Mouse (Mus musculus) cerebellum, adult 2 months (tissue): ENCODE measurements around the gene Acacb. TPM values are rescaled to one million over a fixed set of nuclear protein-coding genes. Genes with fewer than 3 reads are reported as not detected.

Experiments used
- DNase-seq, 2 experiments: peaks; one replicate each; pipeline ENCODE4 v3.0.0; 2021
- H3K27ac ChIP-seq: fragments of 200-500 bp; 2 replicates; pipeline ENCODE4 v1.5.1; 2012; ENCODE audit warnings: low read length, control low read depth, inconsistent platforms; ENCODE audit not compliant: insufficient read depth
- H3K27me3 ChIP-seq: fragments of 200-500 bp; 2 replicates; pipeline ENCODE4 v1.6.1; 2012; ENCODE audit warnings: inconsistent platforms, mild to moderate bottlenecking, low read length, moderate library complexity; ENCODE audit not compliant: control insufficient read depth, insufficient read depth
- H3K4me1 ChIP-seq: fragments of 200-500 bp; 2 replicates; pipeline ENCODE4 v1.6.1; 2011; ENCODE audit warnings: low read length; ENCODE audit not compliant: control insufficient read depth, insufficient read depth
- H3K4me3 ChIP-seq: fragments of 200-500 bp; replicated peaks from 2 replicates; pipeline ENCODE3; 2011; ENCODE audit warnings: mild to moderate bottlenecking, low read depth, low read length, control low read depth; ENCODE audit not compliant: insufficient read depth
- CTCF ChIP-seq: fragments of 200-500 bp; IDR thresholded peaks from 2 replicates; pipeline ENCODE4 v1.5.1; 2011; ENCODE audit warnings: low read depth, mild to moderate bottlenecking, control low read depth, low read length, moderate library complexity, borderline replicate concordance; ENCODE audit not compliant: insufficient read depth
- POLR2A ChIP-seq: fragments of 200-500 bp; IDR thresholded peaks from 2 replicates; pipeline ENCODE4 v1.6.1; 2011; ENCODE audit warnings: low read length, control low read depth, borderline replicate concordance; ENCODE audit not compliant: insufficient read depth
- WGBS: fragments of 180-500 bp; shearing (Covaris S2); methylation state at CpG from one replicate; pipeline ENCODE4 v1.1.7; 2018; 5-methylcytosine and 5-hydroxymethylcytosine counted together
- polyA plus RNA-seq: library from polyadenylated mRNA; depleted of rRNA; stranded (reverse); fragments of >200 nt; gene quantifications from 2 replicates; pipeline ENCODE4 v1.2.3, GENCODE M21; 2012

Acacb gene
- polyA plus RNA-seq, 1 experiment: 4.6 TPM

DNA sequence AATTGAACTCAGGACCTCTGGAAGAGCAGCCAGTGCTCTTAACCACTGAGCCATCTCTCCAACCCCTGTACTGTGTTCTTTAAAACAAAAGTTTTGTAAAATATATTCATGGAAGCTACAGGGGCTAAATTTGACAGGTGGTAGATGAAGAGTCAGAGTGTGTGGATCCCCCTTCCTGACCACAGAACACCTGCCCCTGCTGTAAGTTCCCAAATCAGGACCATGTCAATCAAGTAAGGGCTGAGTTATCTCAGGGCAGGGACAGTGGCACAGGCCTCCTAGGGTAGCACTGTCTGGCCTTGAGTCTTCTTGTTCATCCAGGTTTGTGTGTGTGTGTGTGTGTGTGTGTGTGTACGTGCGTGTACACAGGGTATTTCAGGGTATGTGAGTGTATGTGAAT, 37.2 kb downstream of the Acacb start:
- Histone ChIP-seq H3K27me3 (no peaks in the 10 kb centered on the region), H3K4me3 (no peak overlapping the region), H3K4me1 (no peaks in the 10 kb centered on the region), H3K27ac (no peak overlapping the region)
- 91% methylated on average over 2 of the region's 2 CpGs for WGBS
- TF ChIP-seq POLR2A (no peak), CTCF (no peak)
- DNase-seq: no peak

GRCm38 (mm10) chr5:114187108-114187507, 40.8 kb downstream of the Acacb start:
- TF ChIP-seq POLR2A: no peak
- no peak for TF ChIP-seq CTCF
- no peaks in the 10 kb centered on the region for H3K27me3 ChIP-seq
- WGBS: 74% methylated on average over 2 of the region's 2 CpGs
- no peak for DNase-seq
- no peaks in the 10 kb centered on the region for H3K4me1 ChIP-seq
- no peak overlapping the region for H3K4me3 ChIP-seq
- no peak overlapping the region for H3K27ac ChIP-seq

- Histone ChIP-seq H3K4me1 (no peaks in the 10 kb centered on the region), H3K4me3 (no peak overlapping the region), H3K27me3 (no peaks in the 10 kb centered on the region), H3K27ac (no peak overlapping the region)
- WGBS: 65% methylated on average over 12 of the region's 12 CpGs
- DNase-seq: no peak
- TF ChIP-seq CTCF (no peak), POLR2A (no peak)
These were observed 42.6 kb downstream of the Acacb start for GRCm38 (mm10) chr5:114188900-114189464.

GRCm38 (mm10) chr5:114194161-114194560, 47.8 kb downstream of the Acacb start:
- no peak overlapping the region for H3K27ac ChIP-seq
- no peaks in the 10 kb centered on the region for H3K4me1 ChIP-seq
- TF ChIP-seq CTCF: no peak
- no peak for TF ChIP-seq POLR2A
- H3K27me3 ChIP-seq: no peaks in the 10 kb centered on the region
- H3K4me3 ChIP-seq: no peak overlapping the region
- WGBS: 86% methylated on average over 11 of the region's 11 CpGs
- DNase-seq: no peak

DNA sequence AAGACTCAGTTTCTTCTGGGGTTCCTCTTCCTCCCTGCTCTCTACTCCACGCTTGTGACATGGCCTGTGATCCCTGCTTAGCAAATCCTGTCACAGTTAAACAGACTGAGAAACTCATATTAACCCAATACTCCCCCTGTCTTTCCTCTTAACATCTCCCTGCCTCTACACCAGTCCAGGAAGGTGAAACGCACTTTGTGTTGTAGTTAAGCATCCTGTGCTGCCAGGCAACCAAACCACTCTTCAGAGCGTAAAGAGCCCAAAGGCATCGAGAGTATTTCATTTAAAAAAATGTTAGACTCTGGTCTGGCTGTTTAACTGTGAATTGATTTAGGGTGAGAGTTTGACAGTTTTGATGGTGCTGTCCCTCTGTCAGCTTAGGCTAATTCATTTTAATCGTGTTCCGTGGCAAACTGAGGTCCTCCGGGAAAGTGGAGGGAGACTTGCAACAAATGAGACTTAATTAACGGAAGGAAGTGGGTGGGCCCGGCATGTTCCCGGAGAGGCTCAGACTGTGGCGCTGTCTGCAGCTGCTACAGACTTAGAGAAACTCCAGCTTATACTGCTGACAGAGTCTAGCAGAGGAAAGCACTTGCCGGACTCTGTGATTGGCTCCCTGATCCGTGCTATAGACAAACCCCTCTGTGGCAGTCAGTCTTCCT, 52.9 kb downstream of the Acacb start:
- no peak for DNase-seq
- 40% methylated on average over 13 of the region's 13 CpGs for WGBS
- no peaks in the 10 kb centered on the region for H3K27me3 ChIP-seq
- no peaks in the 10 kb centered on the region for H3K4me1 ChIP-seq
- TF ChIP-seq POLR2A: no peak
- H3K4me3 ChIP-seq: no peak overlapping the region
- no peak overlapping the region for H3K27ac ChIP-seq

DNA sequence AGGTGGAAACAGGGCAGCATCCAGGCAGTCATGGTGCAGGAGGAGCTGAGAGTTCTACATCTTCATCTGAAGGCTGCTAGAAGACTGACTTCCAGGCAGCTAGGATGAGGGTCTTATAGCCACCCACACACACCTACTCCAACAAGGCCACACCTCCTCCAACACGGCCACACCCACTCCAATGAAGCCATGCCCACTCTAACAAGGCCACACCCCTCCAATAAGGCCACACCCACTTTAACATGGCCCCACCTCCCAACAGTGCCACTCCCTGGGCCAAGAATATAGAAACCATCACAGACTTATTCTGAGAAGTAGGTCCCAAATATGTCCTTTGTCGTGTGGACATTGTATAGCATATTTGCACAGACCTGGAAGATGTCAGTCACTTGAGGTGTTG, 59.8 kb downstream of the Acacb start:
- 86% methylated on average over 2 of the region's 2 CpGs for WGBS
- no peak for TF ChIP-seq CTCF
- no peak for TF ChIP-seq POLR2A
- Histone ChIP-seq H3K4me3 (no peak overlapping the region), H3K27me3 (no peaks in the 10 kb centered on the region), H3K4me1 (no peaks in the 10 kb centered on the region), H3K27ac (no peak overlapping the region)
- no peak for DNase-seq

- DNase-seq: no peak
- no peaks in the 10 kb centered on the region for H3K4me1 ChIP-seq
- TF ChIP-seq POLR2A (no peak), CTCF (no peak)
- WGBS: 68% methylated on average over 10 of the region's 10 CpGs
- no peak overlapping the region for H3K27ac ChIP-seq
- H3K27me3 ChIP-seq: no peaks in the 10 kb centered on the region; the same call in 1 of the 2 replicates
- H3K4me3 ChIP-seq: no peak overlapping the region
These were observed 66.8 kb downstream of the Acacb start for GRCm38 (mm10) chr5:114213183-114213582.

- WGBS: 81% methylated on average over 14 of the region's 14 CpGs
- Histone ChIP-seq H3K4me3 (no peak overlapping the region), H3K27me3 (no peaks in the 10 kb centered on the region; the same call in 1 of the 2 replicates), H3K27ac (no peak overlapping the region), H3K4me1 (no peaks in the 10 kb centered on the region)
- no peak for TF ChIP-seq CTCF
- TF ChIP-seq POLR2A: no peak
- DNase-seq: no peak
These were observed 72.4 kb downstream of the Acacb start for GRCm38 (mm10) chr5:114218771-114219170.
